Mouse (Mus musculus) erythroid progenitor cell, adult 5-6 weeks (primary cell): ENCODE results near the gene Kndc1. TPM values are rescaled to one million over a fixed set of nuclear protein-coding genes. Genes with fewer than 3 reads are reported as not detected.

Source experiments
- ATAC-seq: replicated peaks from 2 replicates; pipeline ENCODE4 v1.8.0; 2016; ENCODE audit warnings: moderate number of reproducible peaks, mild to moderate bottlenecking, moderate TSS enrichment, inconsistent platforms; ENCODE audit not compliant: poor library complexity, low FRiP score, severe bottlenecking
- total RNA-seq, 2 experiments: library from RNA; stranded (forward) in 1 of 2; stranded (reverse) in 1 of 2; fragments of 150-400 nt in 1 of 2; fragments of 186-747, 209-891 nt in 1 of 2; gene quantifications; 2 replicates each; pipeline versions ENCODE4 v1.2.3 to v1.2.4; 2015 to 2017; ENCODE audit warnings: low replicate concordance in 2 of 2

Gene Kndc1
- total RNA-seq, 2 experiments from 2014 or later = not detected

- peak; percentile 68 for ATAC-seq
These were observed 83.9 kb downstream of the Kndc1 start, which contains the start of gene 6430531B16Rik for GRCm38 (mm10) chr7:139978278-139978892. 6430531B16Rik (minus strand) TSS chr7:139978755.

GRCm38 (mm10) chr7:139979011-139979719 is 84.7 kb downstream of the Kndc1 start:
- no peak for ATAC-seq

- no peak for ATAC-seq
These were observed 86.3 kb downstream of the Kndc1 start for GRCm38 (mm10) chr7:139980778-139981177.

- ATAC-seq = no peak
These were observed 87.6 kb downstream of the Kndc1 start for GRCm38 (mm10) chr7:139982058-139982457.

- ATAC-seq = no peak
These were observed 90.0 kb downstream of the Kndc1 start for GRCm38 (mm10) chr7:139984505-139984904.

- ATAC-seq = no peak
These were observed 93.8 kb downstream of the Kndc1 start for GRCm38 (mm10) chr7:139988272-139988671.

GRCm38 (mm10) chr7:139990864-139991394 is 96.4 kb downstream of the Kndc1 start:
- no peak for ATAC-seq

Other genes with a start within 250 kb of the Kndc1 start
- not detected in 2 replicates for gene Cfap46, start 210.9 kb upstream of the Kndc1 start, total RNA-seq (2015; ENCODE audit: low replicate concordance)
- gene Cfap46, start 210.9 kb upstream of the Kndc1 start, total RNA-seq (2017; ENCODE audit: low replicate concordance) = not detected in 2 replicates
- not detected in 2 replicates for gene Adgra1, start 60.5 kb upstream of the Kndc1 start, total RNA-seq (2015; ENCODE audit: low replicate concordance)
- gene Adgra1, start 60.5 kb upstream of the Kndc1 start, total RNA-seq (2017; ENCODE audit: low replicate concordance) = not detected in 2 replicates
- not detected in 2 replicates for gene Utf1, start 49.1 kb downstream of the Kndc1 start, total RNA-seq (2015; ENCODE audit: low replicate concordance)
- not detected in 2 replicates for gene Utf1, start 49.1 kb downstream of the Kndc1 start, total RNA-seq (2017; ENCODE audit: low replicate concordance)
- not detected in 2 replicates for gene 6430531B16Rik, start 84.1 kb downstream of the Kndc1 start, total RNA-seq (2015; ENCODE audit: low replicate concordance)
- not detected in 2 replicates for gene 6430531B16Rik, start 84.1 kb downstream of the Kndc1 start, total RNA-seq (2017; ENCODE audit: low replicate concordance)
- gene Adam8, start 97.9 kb downstream of the Kndc1 start, total RNA-seq (2015; ENCODE audit: low replicate concordance) = 9.2 and 9.4 TPM in 2 replicates
- gene Adam8, start 97.9 kb downstream of the Kndc1 start, total RNA-seq (2017; ENCODE audit: low replicate concordance) = 3.3 and 5.2 TPM in 2 replicates
- gene Zfp511, start 141.7 kb downstream of the Kndc1 start, total RNA-seq (2015; ENCODE audit: low replicate concordance) = 12.6 and 33.1 TPM in 2 replicates
- gene Zfp511, start 141.7 kb downstream of the Kndc1 start, total RNA-seq (2017; ENCODE audit: low replicate concordance) = 4.0 and 12.8 TPM in 2 replicates
- gene Tubgcp2, start 142.0 kb downstream of the Kndc1 start, total RNA-seq (2015; ENCODE audit: low replicate concordance) = 18.0 and 24.1 TPM in 2 replicates
- gene Tubgcp2, start 142.0 kb downstream of the Kndc1 start, total RNA-seq (2017; ENCODE audit: low replicate concordance) = 26.9 and 48.3 TPM in 2 replicates
- not detected in 2 replicates for gene Msx3, start 154.4 kb downstream of the Kndc1 start, total RNA-seq (2015; ENCODE audit: low replicate concordance)
- gene Msx3, start 154.4 kb downstream of the Kndc1 start, total RNA-seq (2017; ENCODE audit: low replicate concordance) = not detected in 2 replicates
- not detected in 2 replicates for gene Caly, start 187.9 kb downstream of the Kndc1 start, total RNA-seq (2015; ENCODE audit: low replicate concordance)
- not detected in 2 replicates for gene Caly, start 187.9 kb downstream of the Kndc1 start, total RNA-seq (2017; ENCODE audit: low replicate concordance)
- gene Prap1, start 198.7 kb downstream of the Kndc1 start, total RNA-seq (2015; ENCODE audit: low replicate concordance) = not detected in 2 replicates
- gene Prap1, start 198.7 kb downstream of the Kndc1 start, total RNA-seq (2017; ENCODE audit: low replicate concordance) = not detected in 2 replicates
- gene Fuom, start 207.7 kb downstream of the Kndc1 start, total RNA-seq (2015; ENCODE audit: low replicate concordance) = not detected in 2 replicates
- gene Fuom, start 207.7 kb downstream of the Kndc1 start, total RNA-seq (2017; ENCODE audit: low replicate concordance) = not detected in 2 replicates
- gene Paox, start 221.1 kb downstream of the Kndc1 start, total RNA-seq (2015; ENCODE audit: low replicate concordance) = 6.8 TPM in 1 of 2 replicates, not detected in the other
- 2.0 and 2.8 TPM in 2 replicates for gene Paox, start 221.1 kb downstream of the Kndc1 start, total RNA-seq (2017; ENCODE audit: low replicate concordance)
- gene Echs1, start 221.8 kb downstream of the Kndc1 start, total RNA-seq (2015; ENCODE audit: low replicate concordance) = 16.2 and 20.1 TPM in 2 replicates
- 8.6 and 12.6 TPM in 2 replicates for gene Echs1, start 221.8 kb downstream of the Kndc1 start, total RNA-seq (2017; ENCODE audit: low replicate concordance)
- 7.6 TPM in 1 of 2 replicates, not detected in the other for gene Mtg1, start 242.9 kb downstream of the Kndc1 start, total RNA-seq (2015; ENCODE audit: low replicate concordance)
- 1.4 TPM in 1 of 2 replicates, not detected in the other for gene Mtg1, start 242.9 kb downstream of the Kndc1 start, total RNA-seq (2017; ENCODE audit: low replicate concordance)